Mouse (Mus musculus) midbrain, embryonic 11.5 days (tissue): Measurements from ENCODE around the gene Prss38. TPM values are rescaled to one million over a fixed set of nuclear protein-coding genes. Genes with fewer than 3 reads are reported as not detected.

Experiments used
- ATAC-seq: fragments of 200-750 bp; cut with Nextera tagmentation; 2 replicates; pipeline ENCODE4 v1.8.0; 2017; ENCODE audit warnings: moderate TSS enrichment, moderate library complexity; ENCODE audit not compliant: low FRiP score
- DNase-seq: peaks from one replicate; pipeline ENCODE4 v3.0.0; 2015; ENCODE audit warnings: low spot score; ENCODE audit errors: missing footprints
- H3K27ac ChIP-seq: fragments of 300-500 bp; sonication (generic); 2 replicates; pipeline ENCODE4 v1.5.1; 2014; ENCODE audit warnings: low read depth, low read length
- H3K27me3 ChIP-seq: fragments of 300-500 bp; sonication (generic); 2 replicates; pipeline ENCODE4 v1.6.1; 2014; ENCODE audit warnings: mild to moderate bottlenecking, low read length, moderate library complexity, mixed read lengths; ENCODE audit not compliant: control insufficient read depth, insufficient read depth
- H3K36me3 ChIP-seq: fragments of 300-500 bp; sonication (generic); 2 replicates; pipeline ENCODE4 v1.6.1; 2014; ENCODE audit warnings: mild to moderate bottlenecking, low read length, moderate library complexity, mixed read lengths; ENCODE audit not compliant: control insufficient read depth, insufficient read depth
- H3K4me1 ChIP-seq: fragments of 300-500 bp; sonication (generic); 2 replicates; pipeline ENCODE4 v1.6.1; 2014; ENCODE audit warnings: low read length; ENCODE audit not compliant: control insufficient read depth, insufficient read depth
- H3K4me2 ChIP-seq: fragments of 300-500 bp; sonication (generic); 2 replicates; pipeline ENCODE4 v1.6.1; 2014; ENCODE audit warnings: mild to moderate bottlenecking, moderate library complexity
- H3K4me3 ChIP-seq: fragments of 300-500 bp; sonication (generic); 2 replicates; pipeline ENCODE4 v1.5.1; 2014; ENCODE audit warnings: low read depth, low read length
- H3K9ac ChIP-seq: fragments of 300-500 bp; sonication (generic); 2 replicates; pipeline ENCODE4 v1.6.1; 2014; ENCODE audit warnings: low read length
- H3K9me3 ChIP-seq: fragments of 300-500 bp; sonication (generic); 2 replicates; pipeline ENCODE4 v1.6.1; 2016; ENCODE audit warnings: low read length; ENCODE audit not compliant: control insufficient read depth
- WGBS: fragments of 180-500 bp; shearing (Covaris S2); extraction: QIAGEN DNeasy Blood & Tissue Kit; methylation state at CpG from one replicate; pipeline ENCODE4 v1.1.7; 2014; 5-methylcytosine and 5-hydroxymethylcytosine counted together
- microRNA-seq: library from miRNA; unstranded; fragments of <30 nt; microRNA quantifications from one replicate; pipeline ENCODE4, GENCODE M21; 2017
- polyA plus RNA-seq: library from polyadenylated mRNA; unstranded; fragments of >200 nt; fragmentation: Nextera tagmentation; extraction: Ambion mirVana; gene quantifications from 2 replicates; pipeline ENCODE4 v1.2.1, GENCODE M21; 2014

The Prss38 gene
- polyA plus RNA-seq, 1 experiment from 2014 or later: not detected

- H3K9ac ChIP-seq: no peak overlapping the region
- no peaks in the 10 kb centered on the region for H3K36me3 ChIP-seq
- H3K4me2 ChIP-seq: no peak overlapping the region
- WGBS: 80% methylated on average over 3 of the region's 3 CpGs
- H3K4me3 ChIP-seq: no peak overlapping the region
- no peak for ATAC-seq
- H3K9me3 ChIP-seq: no peaks in the 10 kb centered on the region
- peak; percentile 49 for DNase-seq
- no peaks in the 10 kb centered on the region for H3K27me3 ChIP-seq
- no peak overlapping the region for H3K27ac ChIP-seq
- no peaks in the 10 kb centered on the region for H3K4me1 ChIP-seq
Observed at GRCm38 (mm10) chr11:59322988-59323387, 52.5 kb downstream of the Prss38 start.

Small RNA genes within 50 kb of the gene (microRNA-seq; reads per million reads assigned to microRNA genes)
- not detected for gene Gm24756

Other genes with a start within 250 kb of the Prss38 start
- 0.03 and 0.04 TPM in 2 replicates for gene Obscn, start 239.3 kb downstream of the Prss38 start, polyA plus RNA-seq
- gene Iba57, start 211.9 kb downstream of the Prss38 start, polyA plus RNA-seq: 2.1 and 3.5 TPM in 2 replicates
- not detected in 2 replicates for gene Gjc2, start 192.4 kb downstream of the Prss38 start, polyA plus RNA-seq
- 92.9 and 96.6 TPM in 2 replicates for gene Guk1, start 183.4 kb downstream of the Prss38 start, polyA plus RNA-seq
- 88.7 and 93.3 TPM in 2 replicates for gene Mrpl55, start 173.2 kb downstream of the Prss38 start, polyA plus RNA-seq
- 41.7 and 42.0 TPM in 2 replicates for gene 2310033P09Rik, start 167.3 kb downstream of the Prss38 start, polyA plus RNA-seq
- 574 and 583 TPM in 2 replicates for gene Arf1, start 147.4 kb downstream of the Prss38 start, polyA plus RNA-seq
- 1.4 and 2.0 TPM in 2 replicates for gene Wnt3a, start 84.9 kb downstream of the Prss38 start, polyA plus RNA-seq
- 4.0 and 4.8 TPM in 2 replicates for gene Wnt9a, start 68.7 kb downstream of the Prss38 start, polyA plus RNA-seq
- 12.4 and 14.3 TPM in 2 replicates for gene Jmjd4, start 74.4 kb upstream of the Prss38 start, polyA plus RNA-seq
- gene Snap47, start 75.5 kb upstream of the Prss38 start, polyA plus RNA-seq: 144 and 159 TPM in 2 replicates
- 11.4 and 11.9 TPM in 2 replicates for gene Zfp867, start 96.8 kb upstream of the Prss38 start, polyA plus RNA-seq
- 19.1 and 22.4 TPM in 2 replicates for gene Zkscan17, start 151.1 kb upstream of the Prss38 start, polyA plus RNA-seq
- not detected in 2 replicates for gene Nlrp3, start 165.9 kb upstream of the Prss38 start, polyA plus RNA-seq
- gene Olfr222, start 200.6 kb upstream of the Prss38 start, polyA plus RNA-seq: not detected in 2 replicates
- not detected in 2 replicates for gene Olfr223, start 217.6 kb upstream of the Prss38 start, polyA plus RNA-seq